Mouse (Mus musculus) neural tube, embryonic 11.5 days (tissue): ENCODE data around the gene Saxo1. TPM values are rescaled to one million over a fixed set of nuclear protein-coding genes. Genes with fewer than 3 reads are reported as not detected.

Source experiments
- ATAC-seq: fragments of 200-750 bp; cut with Nextera tagmentation; 2 replicates; pipeline ENCODE4 v1.8.0; 2017; ENCODE audit warnings: moderate number of reproducible peaks, mild to moderate bottlenecking, moderate TSS enrichment, moderate library complexity; ENCODE audit not compliant: insufficient read depth, low FRiP score, low TSS enrichment
- DNase-seq: peaks from one replicate; pipeline ENCODE4 v3.0.0-alpha.2; 2015; ENCODE audit warnings: low spot score
- H3K27ac ChIP-seq: fragments of 300-500 bp; sonication (generic); 2 replicates; pipeline ENCODE4 v1.5.1; 2014; ENCODE audit warnings: low read depth, mild to moderate bottlenecking, low read length
- H3K27me3 ChIP-seq: fragments of 300-500 bp; sonication (generic); 2 replicates; pipeline ENCODE4 v1.6.1; 2014; ENCODE audit warnings: mild to moderate bottlenecking, low read length, mixed read lengths; ENCODE audit not compliant: control insufficient read depth, insufficient read depth
- H3K36me3 ChIP-seq: fragments of 300-500 bp; sonication (generic); 2 replicates; pipeline ENCODE4 v1.6.1; 2014; ENCODE audit warnings: mild to moderate bottlenecking, low read length, moderate library complexity, mixed read lengths; ENCODE audit not compliant: control insufficient read depth, insufficient read depth
- H3K4me1 ChIP-seq: fragments of 300-500 bp; sonication (generic); 2 replicates; pipeline ENCODE4 v1.6.1; 2014; ENCODE audit warnings: low read length, mixed read lengths; ENCODE audit not compliant: control insufficient read depth, insufficient read depth
- H3K4me2 ChIP-seq: fragments of 300-500 bp; sonication (generic); 2 replicates; pipeline ENCODE4 v1.6.1; 2014; ENCODE audit warnings: low read depth, mild to moderate bottlenecking, moderate library complexity
- H3K4me3 ChIP-seq: fragments of 300-500 bp; sonication (generic); 2 replicates; pipeline ENCODE4 v1.5.1; 2014; ENCODE audit warnings: low read depth, low read length
- H3K9ac ChIP-seq: fragments of 300-500 bp; sonication (generic); 2 replicates; pipeline ENCODE4 v1.6.1; 2014; ENCODE audit warnings: mild to moderate bottlenecking, low read length
- H3K9me3 ChIP-seq: fragments of 300-500 bp; sonication (generic); 2 replicates; pipeline ENCODE4 v1.6.1; 2016; ENCODE audit warnings: low read length; ENCODE audit not compliant: control insufficient read depth
- WGBS: fragments of 180-500 bp; shearing (Covaris S2); extraction: QIAGEN DNeasy Blood & Tissue Kit; methylation state at CpG from one replicate; pipeline ENCODE4 v1.1.7; 2014; 5-methylcytosine and 5-hydroxymethylcytosine counted together
- polyA plus RNA-seq: library from polyadenylated mRNA; unstranded; fragments of >200 nt; fragmentation: Nextera tagmentation; extraction: Ambion mirVana; gene quantifications from 2 replicates; pipeline ENCODE4 v1.2.1, GENCODE M21; 2014

Gene Saxo1
- polyA plus RNA-seq, 1 experiment from 2014 or later: 0.13 TPM

DNA sequence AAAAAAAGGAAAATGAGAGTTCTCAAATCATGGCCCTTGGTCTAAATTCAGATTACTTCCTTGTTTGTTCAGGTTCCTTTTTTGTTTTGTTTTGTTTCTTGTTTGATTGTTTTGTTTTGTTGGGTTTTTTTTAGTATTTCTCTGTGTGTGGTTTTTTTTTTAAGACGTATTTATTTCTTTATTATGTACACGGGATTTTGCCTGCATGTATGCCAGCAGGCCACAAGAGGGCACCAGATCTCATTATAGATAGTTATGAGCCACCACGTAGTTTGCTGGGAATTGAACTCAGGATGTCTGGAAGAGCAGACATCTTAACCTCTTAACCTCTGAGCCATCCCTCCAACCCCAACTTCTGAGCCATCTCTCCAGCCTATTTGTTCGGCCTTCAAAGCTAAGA lies 20.2 kb downstream of the Saxo1 start:
- Histone ChIP-seq H3K27me3 (no peaks in the 10 kb centered on the region), H3K9me3 (no peaks in the 10 kb centered on the region), H3K36me3 (no peaks in the 10 kb centered on the region), H3K4me3 (no peak overlapping the region), H3K4me1 (no peaks in the 10 kb centered on the region), H3K4me2 (no peak overlapping the region), H3K9ac (no peak overlapping the region), H3K27ac (no peak overlapping the region)
- DNase-seq: no peak
- no peak for ATAC-seq
- WGBS: 50% methylated on average over 4 of the region's 4 CpGs

DNA sequence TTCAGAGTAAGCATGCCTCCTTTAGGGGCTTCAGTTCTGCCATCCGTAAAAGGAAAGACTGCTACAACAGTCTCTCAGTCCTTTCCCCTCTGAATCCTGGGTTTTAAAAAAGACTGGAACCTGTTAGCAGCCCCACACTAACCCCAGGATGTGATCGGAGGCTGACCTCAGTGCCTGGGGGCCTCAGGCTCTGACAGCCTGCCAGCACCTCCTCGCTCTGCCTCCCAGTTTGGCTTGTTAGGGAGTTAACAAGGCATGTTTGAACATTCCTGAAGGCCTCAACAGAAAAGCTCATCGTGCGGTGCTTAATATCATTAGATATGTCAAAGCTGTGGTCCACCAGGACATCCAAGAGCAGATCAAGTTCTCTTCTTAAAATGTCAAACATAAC lies 24.0 kb downstream of the Saxo1 start:
- Histone ChIP-seq H3K9ac (no peak overlapping the region), H3K27me3 (no peaks in the 10 kb centered on the region), H3K4me3 (no peak overlapping the region), H3K27ac (no peak overlapping the region), H3K36me3 (no peaks in the 10 kb centered on the region), H3K9me3 (no peaks in the 10 kb centered on the region), H3K4me2 (no peak overlapping the region), H3K4me1 (no peaks in the 10 kb centered on the region)
- ATAC-seq (no peak), DNase-seq (no peak)
- 69% methylated on average over 5 of the region's 5 CpGs for WGBS

DNA sequence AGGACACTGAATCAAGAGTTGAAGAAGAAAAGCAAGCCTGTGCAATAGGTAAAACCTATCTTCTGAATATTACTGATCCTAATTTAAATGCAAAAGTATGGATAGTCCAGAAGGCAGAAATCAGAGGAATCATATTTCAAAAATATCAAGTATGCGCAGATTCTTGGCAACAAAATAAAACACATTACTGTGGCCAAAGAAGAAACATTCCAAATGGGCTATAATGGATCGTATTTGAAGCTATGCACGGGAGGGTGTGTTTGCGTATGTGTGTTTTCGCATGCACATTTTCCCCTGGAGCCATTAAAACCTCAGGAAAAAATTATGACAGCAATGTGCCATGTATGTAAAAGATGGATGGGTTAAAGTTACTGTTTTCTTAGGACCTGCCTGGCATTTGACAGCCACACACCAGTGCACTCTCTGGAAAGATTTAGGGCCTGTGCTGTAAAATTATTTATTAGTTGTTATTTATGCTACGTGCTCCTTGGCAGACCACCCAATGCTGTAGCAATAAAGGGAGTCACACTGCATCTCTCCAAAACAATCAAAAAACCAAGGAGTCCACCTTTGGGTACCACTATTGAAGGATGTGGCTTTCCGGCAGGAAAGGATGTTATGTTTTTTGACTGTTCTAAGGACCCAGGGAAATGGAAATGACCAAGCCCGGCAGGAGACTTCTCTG lies 24.6 kb downstream of the Saxo1 start:
- DNase-seq: no peak
- Histone ChIP-seq H3K27ac (no peak overlapping the region), H3K4me3 (no peak overlapping the region), H3K27me3 (no peaks in the 10 kb centered on the region), H3K4me1 (no peaks in the 10 kb centered on the region), H3K4me2 (no peak overlapping the region), H3K9me3 (no peaks in the 10 kb centered on the region), H3K9ac (no peak overlapping the region), H3K36me3 (no peaks in the 10 kb centered on the region)
- WGBS: 72% methylated on average over 8 of the region's 8 CpGs
- no peak for ATAC-seq

DNA sequence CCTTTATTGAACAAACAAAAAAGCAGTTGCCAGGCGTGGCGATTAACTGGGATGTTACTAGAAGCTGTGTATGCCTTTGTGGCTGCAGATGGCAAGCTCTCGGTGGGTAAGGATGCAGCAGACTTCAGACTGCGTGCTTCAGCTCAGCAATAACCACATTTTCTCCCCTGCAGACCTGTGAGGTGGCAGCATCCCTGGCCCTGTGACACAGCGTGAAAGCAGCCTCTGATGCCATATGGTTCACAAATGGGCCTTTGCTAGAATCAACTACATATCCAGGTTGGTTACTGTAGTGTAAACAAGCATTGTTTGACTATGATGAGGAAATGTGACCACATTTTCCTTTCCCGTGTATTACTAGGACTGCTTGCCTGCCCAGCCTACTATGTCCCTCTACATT lies 29.0 kb downstream of the Saxo1 start:
- no peak overlapping the region for H3K4me2 ChIP-seq
- H3K4me1 ChIP-seq: no peaks in the 10 kb centered on the region
- no peak overlapping the region for H3K4me3 ChIP-seq
- no peaks in the 10 kb centered on the region for H3K36me3 ChIP-seq
- 67% methylated on average over 6 of the region's 6 CpGs for WGBS
- H3K27me3 ChIP-seq: no peaks in the 10 kb centered on the region
- ATAC-seq (no peak), DNase-seq (no peak)
- H3K9ac ChIP-seq: no peak overlapping the region
- H3K9me3 ChIP-seq: no peaks in the 10 kb centered on the region
- H3K27ac ChIP-seq: no peak overlapping the region

DNA sequence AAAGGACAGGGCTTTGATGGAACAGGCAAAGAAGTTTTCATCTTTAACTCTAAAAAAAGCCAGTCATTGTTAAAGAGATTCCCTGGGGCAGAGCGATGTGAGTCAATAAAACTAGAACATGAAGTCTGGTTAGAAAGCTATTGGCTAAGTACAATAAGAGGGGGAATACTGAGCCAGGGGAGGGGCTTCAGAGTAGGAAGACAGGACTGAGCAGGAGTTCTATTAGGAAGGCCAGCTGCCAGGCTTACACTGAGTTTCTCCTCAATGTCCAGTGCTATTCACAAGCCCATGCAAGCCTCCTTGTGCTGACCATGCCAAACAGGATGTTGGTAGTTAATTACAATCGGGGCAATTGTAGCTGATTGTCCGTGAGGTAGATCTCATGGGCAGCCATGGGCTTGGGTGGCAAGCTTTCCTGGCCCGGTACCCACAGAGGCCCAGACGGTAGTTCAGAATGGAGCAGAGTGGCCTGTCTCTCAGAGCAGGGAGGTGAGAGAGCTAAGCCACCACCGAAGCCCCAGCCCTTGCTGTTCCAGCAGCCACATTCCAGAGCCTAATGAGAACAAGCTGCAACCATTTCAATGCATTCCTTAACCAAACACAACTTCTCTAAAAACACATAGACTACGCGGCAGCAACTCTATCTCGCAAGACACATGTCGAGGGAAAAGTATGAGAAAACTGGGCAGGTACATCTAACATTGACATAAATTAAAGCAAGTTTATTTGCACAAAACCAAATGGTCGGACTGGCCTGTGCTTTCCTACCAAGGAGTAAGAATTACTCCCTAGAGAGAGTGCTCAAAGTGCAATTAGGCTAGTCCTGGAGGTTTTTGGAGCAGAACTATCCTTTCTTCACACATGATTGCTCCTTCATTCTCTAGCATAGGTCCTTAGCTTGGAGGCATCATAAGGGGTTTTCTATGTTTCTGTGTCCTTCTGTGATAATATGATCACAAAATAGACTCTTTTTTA lies 30.7 kb downstream of the Saxo1 start:
- Histone ChIP-seq H3K9ac (no peak overlapping the region), H3K4me3 (no peak overlapping the region), H3K4me2 (no peak overlapping the region), H3K4me1 (no peaks in the 10 kb centered on the region), H3K36me3 (no peaks in the 10 kb centered on the region), H3K9me3 (no peaks in the 10 kb centered on the region), H3K27ac (no peak overlapping the region), H3K27me3 (no peaks in the 10 kb centered on the region)
- peak; percentile 28 for DNase-seq
- ATAC-seq: no peak
- WGBS: 60% methylated on average over 11 of the region's 11 CpGs

DNA sequence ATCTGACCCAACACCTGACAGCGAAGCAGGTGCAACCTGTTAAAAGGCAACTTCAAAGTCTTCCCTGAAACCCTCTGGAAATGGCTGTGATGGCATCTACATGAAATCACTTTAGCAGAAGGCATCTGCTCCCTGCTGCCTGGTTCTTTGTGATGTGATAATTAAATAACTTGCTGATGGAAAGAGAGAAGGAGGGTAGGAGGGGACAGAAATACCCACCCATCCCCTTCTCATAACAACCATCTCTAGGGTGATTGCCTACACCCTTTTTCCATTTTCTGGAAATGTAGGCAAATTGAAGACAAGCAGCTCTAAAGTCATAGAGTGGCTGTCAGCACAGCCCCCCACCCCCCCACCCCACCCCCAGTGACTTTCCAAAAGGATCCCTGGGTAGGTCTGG lies 33.6 kb downstream of the Saxo1 start:
- WGBS: 100% methylated on average over 1 of the region's 1 CpGs
- DNase-seq (no peak), ATAC-seq (no peak)
- Histone ChIP-seq H3K27ac (no peak overlapping the region), H3K36me3 (no peaks in the 10 kb centered on the region), H3K4me1 (no peaks in the 10 kb centered on the region), H3K27me3 (no peaks in the 10 kb centered on the region), H3K9me3 (no peaks in the 10 kb centered on the region), H3K4me2 (no peak overlapping the region), H3K9ac (no peak overlapping the region), H3K4me3 (no peak overlapping the region)

DNA sequence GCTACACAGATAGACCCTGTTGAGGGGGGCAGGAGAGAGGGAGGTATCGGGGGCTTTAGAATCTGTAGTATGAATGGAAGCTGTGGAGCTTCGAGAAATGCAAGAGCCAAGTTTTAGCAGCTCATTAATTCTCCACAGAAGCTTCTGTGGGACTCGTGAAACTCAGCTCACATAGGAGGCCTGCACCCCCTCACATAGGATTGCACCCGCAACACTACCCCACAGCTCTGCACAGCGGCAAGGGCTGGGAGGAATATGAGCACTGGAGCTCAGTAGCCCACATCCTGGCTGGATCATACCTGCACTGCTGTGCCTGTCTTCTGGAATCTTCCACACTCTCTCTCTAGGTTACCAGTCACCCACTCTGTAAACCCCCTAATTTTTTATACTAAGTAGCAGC lies 34.4 kb downstream of the Saxo1 start:
- Histone ChIP-seq H3K4me3 (no peak overlapping the region), H3K4me1 (no peaks in the 10 kb centered on the region), H3K4me2 (no peak overlapping the region), H3K9me3 (no peaks in the 10 kb centered on the region), H3K36me3 (no peaks in the 10 kb centered on the region), H3K27me3 (no peaks in the 10 kb centered on the region), H3K9ac (no peak overlapping the region), H3K27ac (no peak overlapping the region)
- DNase-seq (no peak), ATAC-seq (no peak)
- WGBS: 84% methylated on average over 5 of the region's 5 CpGs

DNA sequence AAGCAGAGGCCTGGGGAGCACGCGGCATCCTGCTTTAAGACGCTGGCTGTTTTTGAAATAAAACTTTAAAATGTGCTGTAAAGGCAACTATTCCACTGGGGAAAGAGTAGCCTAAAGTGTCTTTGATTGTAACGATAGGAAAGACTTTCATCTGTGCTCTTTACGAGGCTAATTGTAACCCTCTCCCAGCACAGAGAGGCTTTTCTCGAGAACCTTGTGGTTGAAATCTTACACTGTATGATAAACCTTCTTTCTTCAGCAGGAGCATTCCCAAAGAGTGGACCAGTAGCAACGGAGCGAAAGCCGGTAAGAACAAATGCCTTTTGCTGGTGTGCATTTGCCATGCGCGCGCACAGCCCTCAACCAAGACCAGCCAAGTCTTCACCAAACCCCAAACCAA lies 37.4 kb downstream of the Saxo1 start:
- no peak overlapping the region for H3K9ac ChIP-seq
- 81% methylated on average over 12 of the region's 12 CpGs for WGBS
- DNase-seq (no peak), ATAC-seq (no peak)
- H3K4me3 ChIP-seq: no peak overlapping the region
- no peaks in the 10 kb centered on the region for H3K4me1 ChIP-seq
- no peak overlapping the region for H3K27ac ChIP-seq
- H3K9me3 ChIP-seq: no peaks in the 10 kb centered on the region
- no peaks in the 10 kb centered on the region for H3K27me3 ChIP-seq
- H3K4me2 ChIP-seq: no peak overlapping the region
- no peaks in the 10 kb centered on the region for H3K36me3 ChIP-seq

DNA sequence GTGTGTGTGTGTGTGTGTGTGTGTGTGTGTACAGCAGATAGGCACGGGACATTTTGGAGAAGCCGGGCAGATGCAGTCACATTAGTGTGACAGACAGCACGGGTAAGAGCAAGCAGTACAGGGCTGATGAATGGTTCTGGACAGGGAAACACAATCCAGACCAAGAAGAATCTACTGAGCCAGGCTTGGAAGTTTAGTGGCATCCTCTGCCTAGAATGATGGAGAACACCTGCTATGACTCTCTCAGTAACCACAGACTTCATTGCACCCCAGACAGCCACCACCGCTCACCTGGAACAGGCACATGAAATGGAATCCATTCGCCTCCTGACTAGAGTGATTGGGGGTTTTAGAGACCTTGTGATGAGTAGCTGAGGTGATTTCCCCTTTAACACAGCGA lies 38.2 kb downstream of the Saxo1 start:
- Histone ChIP-seq H3K4me1 (no peaks in the 10 kb centered on the region), H3K4me2 (no peak overlapping the region), H3K27ac (no peak overlapping the region), H3K27me3 (no peaks in the 10 kb centered on the region), H3K9me3 (no peaks in the 10 kb centered on the region), H3K4me3 (no peak overlapping the region), H3K36me3 (no peaks in the 10 kb centered on the region), H3K9ac (no peak overlapping the region)
- ATAC-seq (no peak), DNase-seq (no peak)
- 84% methylated on average over 6 of the region's 6 CpGs for WGBS
